Mouse (Mus musculus) midbrain, embryonic 13.5 days (tissue): ENCODE measurements around the gene Cyp2c40. TPM values are rescaled to one million over a fixed set of nuclear protein-coding genes. Genes with fewer than 3 reads are reported as not detected.
"Not testable (repeated sequence)": the region's sequence is repeated elsewhere in the genome, so short reads cannot be mapped to it uniquely, and the experiment has no call there.

ENCODE experiments used
- ATAC-seq: fragments of 200-750 bp; cut with Nextera tagmentation; 2 replicates; pipeline ENCODE4 v1.8.0; 2017; ENCODE audit warnings: mild to moderate bottlenecking, moderate TSS enrichment, moderate library complexity
- H3K27ac ChIP-seq: fragments of 300-500 bp; sonication (generic); 2 replicates; pipeline ENCODE4 v1.5.1; 2015; ENCODE audit warnings: inconsistent platforms, mild to moderate bottlenecking, moderate library complexity
- H3K27me3 ChIP-seq: fragments of 300-500 bp; sonication (generic); 2 replicates; pipeline ENCODE4 v1.6.1; 2015; ENCODE audit warnings: mild to moderate bottlenecking, inconsistent platforms
- H3K36me3 ChIP-seq: fragments of 300-500 bp; sonication (generic); 2 replicates; pipeline ENCODE4 v1.6.1; 2015; ENCODE audit warnings: mild to moderate bottlenecking, inconsistent platforms
- H3K4me1 ChIP-seq: fragments of 300-500 bp; sonication (generic); replicated peaks from 2 replicates; pipeline ENCODE4 v1.6.1; 2015; ENCODE audit warnings: inconsistent platforms
- H3K4me2 ChIP-seq: fragments of 300-500 bp; sonication (generic); replicated peaks from 2 replicates; pipeline ENCODE4 v1.6.1; 2015; ENCODE audit warnings: moderate library complexity, mild to moderate bottlenecking, inconsistent platforms
- H3K4me3 ChIP-seq: fragments of 300-500 bp; sonication (generic); replicated peaks from 2 replicates; pipeline ENCODE4 v1.5.1; 2015; ENCODE audit warnings: mild to moderate bottlenecking, inconsistent platforms
- H3K9ac ChIP-seq: fragments of 300-500 bp; sonication (generic); replicated peaks from 2 replicates; pipeline ENCODE4 v1.6.1; 2015; ENCODE audit warnings: mild to moderate bottlenecking, inconsistent platforms
- H3K9me3 ChIP-seq: fragments of 300-500 bp; sonication (generic); 2 replicates; pipeline ENCODE4 v1.6.1; 2016; ENCODE audit warnings: mild to moderate bottlenecking, inconsistent platforms
- WGBS: fragments of 180-500 bp; shearing (Covaris S2); methylation state at CpG from one replicate; pipeline ENCODE4 v1.1.7; 2015; 5-methylcytosine and 5-hydroxymethylcytosine counted together
- polyA plus RNA-seq: library from polyadenylated mRNA; unstranded; fragments of >200 nt; fragmentation: Nextera tagmentation; extraction: Ambion mirVana; gene quantifications from 2 replicates; pipeline ENCODE4 v1.2.1, GENCODE M21; 2015

Cyp2c40 gene
- polyA plus RNA-seq, result not detected in 2 replicates

DNA sequence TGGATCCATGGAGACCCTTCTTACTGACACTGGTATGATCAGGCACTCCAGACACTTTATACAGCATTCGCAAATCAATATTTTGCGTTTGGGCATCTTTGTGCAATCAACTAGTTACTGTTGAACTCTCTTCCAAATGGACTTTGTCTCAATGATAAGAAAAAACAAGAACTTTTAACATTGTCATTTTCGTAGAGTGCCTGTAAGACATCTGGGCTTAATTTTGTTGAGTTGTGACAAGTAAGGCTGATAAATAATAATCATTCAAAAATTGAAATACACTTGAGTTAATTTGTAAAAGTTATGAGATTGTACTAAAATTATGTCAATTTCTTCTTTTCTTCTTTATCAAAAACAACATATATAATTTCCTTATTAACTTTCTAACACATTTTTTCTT is at the start of gene Cyp2c40:
TSS of gene Cyp2c40 (minus strand) at position 101 of the 400 bp plus-strand sequence.
- not testable (repeated sequence) for H3K9me3 ChIP-seq, H3K4me3 ChIP-seq, H3K9ac ChIP-seq, H3K36me3 ChIP-seq, H3K4me2 ChIP-seq, H3K4me1 ChIP-seq, ATAC-seq, H3K27me3 ChIP-seq, H3K27ac ChIP-seq
- 87% methylated on average over 3 of the region's 3 CpGs for WGBS

DNA sequence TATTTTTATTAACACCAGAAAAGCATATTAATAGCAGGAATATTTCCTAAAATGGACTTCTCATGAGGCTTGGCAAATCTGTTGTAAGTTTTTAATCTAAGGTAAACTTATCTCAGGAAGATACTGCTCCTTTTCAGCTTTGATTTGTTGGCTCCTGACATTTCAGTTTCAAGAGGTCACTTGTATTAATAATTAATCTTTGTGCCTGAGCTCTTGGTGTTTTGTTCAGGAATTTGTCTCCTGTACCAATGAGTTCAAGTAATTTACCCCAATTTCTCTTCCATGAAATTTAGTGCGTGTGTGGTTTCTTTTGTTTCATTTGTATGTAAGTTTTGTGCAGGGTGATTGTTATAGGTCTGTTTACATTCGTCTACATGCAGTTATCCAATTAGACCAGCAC is 8.3 kb upstream of the Cyp2c40 start:
- H3K36me3 ChIP-seq, H3K27me3 ChIP-seq, H3K4me1 ChIP-seq, H3K9ac ChIP-seq, H3K4me2 ChIP-seq, ATAC-seq, H3K9me3 ChIP-seq, H3K27ac ChIP-seq, H3K4me3 ChIP-seq: not testable (repeated sequence)
- 84% methylated on average over 2 of the region's 2 CpGs for WGBS

DNA sequence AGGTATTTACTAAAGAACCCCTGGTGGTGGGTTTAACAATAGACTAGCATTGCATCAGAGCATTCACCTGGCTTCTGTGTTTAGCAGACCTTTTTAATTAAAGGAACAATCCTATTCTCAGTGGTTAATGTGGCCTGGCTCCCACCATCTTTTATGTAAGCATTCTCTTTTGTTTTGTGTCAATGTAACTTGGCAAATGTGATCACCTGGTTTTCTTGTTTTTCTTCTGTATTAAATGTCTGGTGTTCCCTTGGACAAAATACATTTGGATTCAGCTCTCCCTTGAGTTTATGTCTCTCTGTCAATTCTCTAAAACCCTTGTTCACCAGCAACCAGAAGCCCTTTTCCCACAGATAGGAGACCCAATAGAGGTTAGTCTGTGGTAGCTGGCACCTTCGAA is 3.8 kb upstream of the Cyp2c40 start:
- H3K36me3 ChIP-seq, ATAC-seq, H3K9ac ChIP-seq, H3K4me3 ChIP-seq, H3K4me2 ChIP-seq, H3K27ac ChIP-seq, H3K27me3 ChIP-seq, H3K4me1 ChIP-seq, H3K9me3 ChIP-seq: not testable (repeated sequence)
- 88% methylated on average over 1 of the region's 1 CpGs for whole genome bisulfite sequencing

DNA sequence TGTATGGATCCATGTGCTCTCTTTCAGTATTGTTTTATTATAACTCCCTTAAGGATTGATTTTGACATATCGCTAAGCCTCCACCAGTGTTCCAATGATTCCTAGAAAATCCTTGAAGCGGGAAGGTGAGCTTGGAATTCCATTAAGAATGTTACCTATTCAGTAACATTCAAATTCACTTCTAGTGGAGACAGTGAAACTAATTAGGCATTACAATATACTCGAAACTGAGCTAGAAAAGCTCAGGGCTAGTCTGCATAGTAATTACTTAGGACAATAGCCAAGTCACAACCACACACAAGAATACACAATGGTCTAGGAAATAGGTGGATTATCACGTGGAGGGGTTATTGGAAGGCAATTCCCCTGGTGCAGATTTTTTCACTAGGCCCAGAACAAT is 3.4 kb upstream of the Cyp2c40 start:
- H3K27ac ChIP-seq, H3K27me3 ChIP-seq, H3K9ac ChIP-seq, H3K4me1 ChIP-seq, H3K9me3 ChIP-seq, ATAC-seq, H3K4me3 ChIP-seq, H3K36me3 ChIP-seq, H3K4me2 ChIP-seq: not testable (repeated sequence)
- WGBS, result 54% methylated on average over 4 of the region's 4 CpGs

DNA sequence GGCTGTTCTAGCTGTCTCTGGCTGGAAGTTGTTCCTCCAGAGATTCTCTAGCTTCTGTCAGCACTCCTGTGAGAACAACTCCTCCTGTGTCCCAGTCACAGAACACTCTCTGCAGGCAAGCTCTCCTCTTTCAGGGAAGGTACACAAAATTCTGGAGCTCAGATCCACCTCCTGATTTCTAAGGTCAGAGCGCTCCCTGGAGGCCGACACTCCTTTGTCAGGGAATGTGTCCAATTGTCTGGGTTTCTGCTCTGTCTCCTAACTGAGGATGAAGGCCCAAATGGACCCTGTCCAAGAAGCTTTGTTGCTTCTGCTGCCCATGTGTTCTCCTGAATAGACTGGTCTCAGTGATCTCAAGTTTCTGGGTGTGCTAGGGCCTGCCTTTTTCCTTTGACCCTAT is 27.2 kb downstream of the Cyp2c40 start:
- not testable (repeated sequence) for H3K27ac ChIP-seq, H3K36me3 ChIP-seq, H3K4me1 ChIP-seq, ATAC-seq, H3K4me2 ChIP-seq, H3K4me3 ChIP-seq, H3K27me3 ChIP-seq, H3K9me3 ChIP-seq, H3K9ac ChIP-seq
- WGBS, result 70% methylated on average over 2 of the region's 2 CpGs

DNA sequence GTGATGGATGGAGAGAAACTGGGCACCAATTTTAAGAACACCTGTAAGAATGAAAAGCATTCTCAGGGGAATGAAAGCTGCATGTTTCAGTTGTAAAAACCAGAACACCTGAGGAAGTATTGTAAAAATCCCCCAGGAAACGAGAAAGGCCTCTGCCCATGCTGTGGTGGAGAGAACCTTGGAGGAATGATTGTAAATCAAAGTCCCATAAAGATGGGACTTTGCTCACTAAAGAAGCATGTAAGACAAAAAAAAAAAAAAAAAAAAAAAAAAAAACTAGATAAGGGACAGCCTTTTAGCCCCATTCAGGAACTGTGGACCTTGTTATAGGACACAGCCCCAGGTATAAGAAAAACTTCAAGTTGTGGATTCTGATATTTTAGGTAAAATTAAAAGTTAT is 67.3 kb downstream of the Cyp2c40 start:
- Histone ChIP-seq H3K4me2 (no peak overlapping the region), H3K27ac (no peak overlapping the region), H3K27me3 (no peaks in the 10 kb centered on the region), H3K9me3 (no peaks in the 10 kb centered on the region), H3K9ac (no peak overlapping the region), H3K4me3 (no peak overlapping the region), H3K36me3 (no peaks in the 10 kb centered on the region), H3K4me1 (no peaks in the 10 kb centered on the region)
- ATAC-seq, result no peak
- WGBS, result 63% methylated on average over 1 of the region's 1 CpGs

DNA sequence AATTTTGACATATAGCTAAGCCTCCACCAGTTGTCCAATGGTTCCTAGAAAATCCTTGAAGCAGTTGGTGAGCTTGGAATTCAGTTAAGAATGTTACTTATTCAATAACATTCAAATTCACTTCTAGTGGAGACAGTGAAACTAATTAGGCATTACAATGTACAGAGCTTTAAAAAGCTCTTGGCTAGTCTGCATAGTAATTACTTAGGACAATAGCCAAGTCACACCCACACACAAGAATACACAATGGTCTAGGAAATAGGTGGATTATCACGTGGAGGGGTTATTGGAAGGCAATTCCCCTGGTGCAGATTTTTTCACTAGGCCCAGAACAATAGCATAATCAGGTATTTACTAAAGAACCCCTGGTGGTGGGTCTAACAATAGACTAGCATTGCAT is 68.3 kb downstream of the Cyp2c40 start:
- not testable (repeated sequence) for H3K9me3 ChIP-seq, H3K27me3 ChIP-seq, H3K27ac ChIP-seq, H3K36me3 ChIP-seq, ATAC-seq, H3K4me2 ChIP-seq, H3K4me3 ChIP-seq, H3K9ac ChIP-seq, H3K4me1 ChIP-seq
- 57% methylated on average over 1 of the region's 1 CpGs for WGBS

DNA sequence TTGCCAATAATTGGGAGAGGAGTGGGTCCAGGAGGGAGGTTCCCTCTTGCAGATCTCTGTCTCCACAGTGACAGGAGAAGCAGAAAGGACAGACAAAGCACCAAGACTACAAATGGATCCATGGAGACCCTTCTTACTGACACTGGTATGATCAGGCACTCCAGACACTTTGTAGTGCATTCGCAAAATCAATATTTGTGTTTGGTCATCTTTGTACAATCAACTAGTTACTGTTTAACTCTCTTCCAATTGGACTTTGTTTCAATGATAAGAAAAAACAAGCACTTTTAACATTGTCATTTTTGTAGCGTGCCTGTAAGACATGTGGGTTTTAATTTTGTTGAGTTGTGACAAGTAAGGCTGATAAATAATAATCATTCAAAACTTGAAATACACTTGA is 71.7 kb downstream of the Cyp2c40 start, which contains the start of gene Cyp2c68:
TSS of gene Cyp2c68 (minus strand) at position 135 of the 400 bp plus-strand sequence.
- no peak within 1 kb of the TSS for H3K4me2 ChIP-seq
- no peak within 1 kb of the TSS for H3K27ac ChIP-seq
- no peaks in the 10 kb centered on the region for H3K9me3 ChIP-seq
- 93% methylated on average over 2 of the region's 2 CpGs for WGBS
- H3K4me3 ChIP-seq, result no peak within 1 kb of the TSS
- no peaks in the 10 kb centered on the region for H3K36me3 ChIP-seq
- H3K27me3 ChIP-seq, result no peaks in the 10 kb centered on the region
- H3K4me1 ChIP-seq, result no peaks in the 10 kb centered on the region
- no peak within 1 kb of the TSS for H3K9ac ChIP-seq
- ATAC-seq, result no peak

Other genes with a start within 250 kb of the Cyp2c40 start
- gene Cyp2c67, start 163.8 kb downstream of the Cyp2c40 start, polyA plus RNA-seq, result not detected in 2 replicates
- not detected in 2 replicates for gene Cyp2c68, start 71.8 kb downstream of the Cyp2c40 start, polyA plus RNA-seq
- gene Cyp2c69, start 74.0 kb upstream of the Cyp2c40 start, polyA plus RNA-seq, result not detected in 2 replicates
- gene Cyp2c37, start 179.6 kb upstream of the Cyp2c40 start, polyA plus RNA-seq, result not detected in 2 replicates